Mouse (Mus musculus): ENCODE results near the gene Lpcat2b.

Lpcat2b gene

DNA sequence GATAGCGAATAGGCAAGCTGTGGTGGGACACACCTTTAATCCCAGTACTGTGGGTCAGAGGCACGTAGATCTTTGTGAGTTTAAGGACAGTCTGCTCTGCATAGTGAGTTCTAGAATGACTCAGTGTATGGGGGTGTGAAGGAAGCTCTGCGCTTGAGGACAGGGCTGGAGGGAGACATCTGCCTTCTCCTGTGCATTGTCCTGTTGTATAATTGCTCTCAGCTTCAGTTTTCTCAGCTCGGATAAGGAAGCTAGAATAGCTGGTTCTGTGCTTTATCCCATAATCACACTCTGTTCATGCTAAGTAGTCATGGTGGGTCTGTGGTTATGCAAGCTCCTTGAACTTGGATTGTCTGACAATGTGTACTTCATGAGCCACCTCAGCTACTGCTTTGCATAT is 17.4 kb downstream of the Lpcat2b start:
- DNase-seq = no peak

- no peak for DNase-seq
Observed at GRCm38 (mm10) chr5:107449620-107450019, 18.3 kb downstream of the Lpcat2b start.

- DNase-seq = no peak
Observed at GRCm38 (mm10) chr5:107450299-107450698, 18.9 kb downstream of the Lpcat2b start.

DNA sequence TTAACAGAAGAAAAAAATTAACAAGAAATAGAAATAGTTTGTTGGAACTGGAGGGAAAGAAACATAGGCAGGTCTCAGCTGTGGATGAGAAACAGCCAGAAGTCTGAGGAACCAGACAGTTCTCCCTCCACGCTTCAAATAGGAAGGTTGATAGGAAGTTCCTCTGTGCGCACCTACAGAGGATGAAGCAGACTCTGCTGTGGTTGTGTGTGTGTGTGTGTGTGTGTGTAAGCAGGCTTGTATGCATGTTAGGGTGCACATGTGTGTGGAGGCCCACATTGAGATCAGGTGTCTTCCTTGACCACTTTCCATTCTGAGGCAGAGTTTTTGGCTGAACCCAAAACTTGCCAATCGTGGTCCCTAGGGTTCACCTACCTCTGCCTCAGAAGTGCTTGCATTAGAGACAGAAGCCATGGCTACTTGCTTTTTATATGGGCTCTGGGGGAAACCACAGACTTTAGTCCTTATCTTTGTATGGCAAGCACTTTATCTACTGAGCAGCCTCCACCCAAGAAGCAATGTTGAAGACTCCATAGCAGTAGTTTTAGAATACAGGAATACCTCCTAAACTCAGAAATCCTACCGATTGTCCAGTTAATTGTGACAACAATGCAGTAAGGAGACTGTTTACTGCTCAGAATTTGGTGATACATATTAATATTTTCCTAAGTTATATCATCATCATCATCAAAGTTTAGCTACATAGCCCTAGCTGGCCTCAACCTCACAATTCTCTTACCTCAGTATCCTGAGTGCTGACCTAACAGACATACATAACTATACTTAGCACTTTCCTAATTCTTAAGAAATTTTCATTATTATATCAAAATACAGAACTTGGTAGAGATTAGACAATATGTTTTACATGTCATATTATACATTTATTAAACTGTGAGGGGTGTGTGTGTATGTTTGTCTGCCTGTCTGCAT is 31.1 kb downstream of the Lpcat2b start:
- no peak for DNase-seq

- no peak for DNase-seq
Observed at GRCm38 (mm10) chr5:107466501-107466900, 35.2 kb downstream of the Lpcat2b start.

DNA sequence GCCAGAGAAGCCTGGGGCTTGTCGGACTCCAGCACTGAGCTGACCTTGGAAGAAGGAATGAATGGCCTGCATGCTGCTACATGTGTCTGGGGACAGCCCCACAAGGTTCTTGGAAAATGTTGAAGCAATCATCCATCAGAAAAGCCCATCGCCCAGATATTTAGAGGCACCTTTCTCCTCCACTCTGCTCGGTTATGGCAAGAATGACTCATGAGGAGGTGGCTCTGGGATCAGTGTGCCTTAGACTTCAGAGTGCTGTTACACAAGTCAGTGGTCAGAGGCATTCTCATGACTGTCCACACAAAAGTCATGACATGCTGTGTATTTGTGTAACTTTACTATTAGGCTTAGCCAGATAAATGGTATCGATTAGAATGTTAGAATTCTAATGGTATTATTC is 35.7 kb downstream of the Lpcat2b start:
- no peak for DNase-seq

DNA sequence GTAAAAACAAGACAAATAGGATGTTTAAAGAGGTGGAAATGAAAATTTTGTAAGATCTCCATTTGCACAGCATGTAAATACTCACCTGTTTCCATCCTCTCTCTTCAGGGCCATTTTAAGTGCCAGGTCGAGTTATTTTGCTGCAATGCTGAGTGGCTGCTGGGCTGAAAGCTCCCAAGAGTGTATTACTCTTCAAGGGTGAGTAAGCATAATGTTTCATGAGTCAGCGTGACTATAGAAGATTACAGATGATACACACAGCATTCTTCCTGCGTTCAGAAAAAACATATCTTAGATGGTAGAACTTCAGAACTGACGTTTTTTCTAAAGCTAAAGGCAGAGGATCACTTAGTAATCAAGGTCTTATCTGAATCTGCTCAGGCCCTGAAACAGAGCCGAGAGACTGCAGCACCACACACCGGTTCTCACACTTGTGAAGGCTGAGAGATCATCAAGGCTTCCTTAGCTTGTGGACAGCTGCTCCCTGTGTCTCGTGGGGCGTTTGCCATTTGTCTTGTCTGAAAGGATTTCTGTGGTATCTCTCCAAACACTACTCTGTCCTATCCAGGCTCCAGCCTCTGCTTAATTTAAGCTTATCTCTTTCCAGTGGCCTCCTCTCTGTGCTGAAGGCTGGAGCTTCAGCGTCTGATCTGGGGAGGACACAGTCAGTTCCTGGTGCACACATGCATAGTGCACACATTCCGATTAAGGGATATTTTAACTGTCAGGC is 39.4 kb downstream of the Lpcat2b start:
- no peak for DNase-seq

DNA sequence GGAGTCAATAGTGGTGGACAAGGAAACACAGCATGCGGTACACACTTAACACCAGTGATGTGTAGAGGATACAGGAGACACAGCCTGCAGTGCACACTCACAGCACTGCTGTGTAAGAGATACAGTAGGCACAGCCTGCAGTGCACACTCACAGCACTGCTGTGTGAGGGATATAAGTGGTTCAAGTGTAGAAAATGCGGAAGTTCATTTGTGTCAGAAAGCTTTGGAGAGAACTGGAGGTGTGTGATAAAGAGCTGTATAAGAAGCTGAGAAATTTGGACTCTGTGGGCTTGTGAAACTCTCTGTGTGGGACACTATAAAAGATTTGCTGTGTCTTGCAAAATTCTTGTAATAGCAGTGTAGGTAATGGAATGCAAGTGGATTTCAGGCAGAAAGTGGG is 48.8 kb downstream of the Lpcat2b start:
- DNase-seq = no peak

Data from thymus, postnatal 14 days (tissue).